Mouse (Mus musculus) myocyte (in vitro differentiated cells): ENCODE data around the gene A130010J15Rik.

Experiments used
- E2F4 ChIP-seq: IDR thresholded peaks from one replicate; pipeline ENCODE4 v1.6.1; 2011; ENCODE audit warnings: mild to moderate bottlenecking, control low read depth, moderate library complexity; ENCODE audit not compliant: insufficient read depth
- MAX ChIP-seq: IDR thresholded peaks from one replicate; pipeline ENCODE4 v1.6.1; 2011; ENCODE audit warnings: low read depth, mild to moderate bottlenecking, control low read depth
- POLR2A ChIP-seq: IDR thresholded peaks from one replicate; pipeline ENCODE4 v1.6.1; 2011; ENCODE audit warnings: low read depth, mild to moderate bottlenecking, control low read depth, moderate library complexity; ENCODE audit not compliant: insufficient read length
- TCF12 ChIP-seq: IDR thresholded peaks from one replicate; pipeline ENCODE4 v1.6.1; 2011; ENCODE audit warnings: mild to moderate bottlenecking, control low read depth; ENCODE audit not compliant: poor library complexity, insufficient read depth, severe bottlenecking

DNA sequence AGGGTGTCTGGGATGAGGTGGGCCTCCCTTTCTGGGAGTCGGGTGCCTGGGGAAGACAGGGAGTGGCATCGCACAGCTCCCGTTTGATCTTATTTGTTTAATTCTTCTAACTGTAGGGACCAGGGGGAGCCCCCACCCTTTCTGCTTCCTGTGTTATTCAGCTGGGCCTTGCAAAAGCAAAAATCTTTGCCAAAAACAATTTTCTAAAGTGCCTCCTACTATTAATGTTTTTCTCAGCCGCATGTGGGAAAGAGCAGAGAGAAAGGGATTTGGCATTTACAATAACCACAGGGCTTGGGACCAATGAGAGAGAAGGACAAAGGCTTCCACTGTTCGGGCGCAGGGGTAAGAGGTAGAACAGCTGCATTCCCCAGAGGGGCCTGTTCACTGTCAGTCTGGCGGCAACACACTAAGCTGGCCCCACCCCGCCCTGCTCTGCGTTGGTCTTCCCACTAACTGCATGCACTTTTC is 21.3 kb downstream of the A130010J15Rik start:
- TF ChIP-seq POLR2A (peak; percentile 46), E2F4 (no peak), MAX (no peak), TCF12 (peak; percentile 31)
